Mouse (Mus musculus): ENCODE measurements around the gene Thpo. TPM values are rescaled to one million over a fixed set of nuclear protein-coding genes. Genes with fewer than 3 reads are reported as not detected.

Thpo gene
- total and polyA plus RNA-seq, 3 experiments, result 0.18 to 0.84 TPM; not detected in 1

GRCm38 (mm10) chr16:20703071-20703470 is 31.2 kb downstream of the Thpo start:
- H3K27ac ChIP-seq, result no peak overlapping the region
- H3K27me3 ChIP-seq (ENCODE audit: control insufficient read depth, insufficient read depth, low read length), result no peaks in the 10 kb centered on the region
- H3K4me3 ChIP-seq, result no peak overlapping the region
- no peaks in the 10 kb centered on the region for H3K79me2 ChIP-seq (replicated peaks; ENCODE audit: control insufficient read depth, insufficient read depth, low read length)
- no peak for DNase-seq
- WGBS, result 95% methylated on average over 10 of the region's 10 CpGs
- H3K4me1 ChIP-seq (ENCODE audit: control insufficient read depth, insufficient read depth, low read length), result no peaks in the 10 kb centered on the region
- TF ChIP-seq CTCF (IDR thresholded peaks at IDR 0.05), result no peak
- no peak for TF ChIP-seq POLR2A (IDR thresholded peaks at IDR 0.05; ENCODE audit: insufficient read depth, low read depth, low read length)
- TF ChIP-seq EP300 (IDR thresholded peaks at IDR 0.05; ENCODE audit: insufficient read depth, low read depth, low read length), result no peak
- intact Hi-C loops (cut with DNase I), result no loop called here
- no peak overlapping the region for H3K9ac ChIP-seq (ENCODE audit: low read depth, low read length)
- no peaks in the 10 kb centered on the region for H3K36me3 ChIP-seq (ENCODE audit: control insufficient read depth, insufficient read depth, low read length)

DNA sequence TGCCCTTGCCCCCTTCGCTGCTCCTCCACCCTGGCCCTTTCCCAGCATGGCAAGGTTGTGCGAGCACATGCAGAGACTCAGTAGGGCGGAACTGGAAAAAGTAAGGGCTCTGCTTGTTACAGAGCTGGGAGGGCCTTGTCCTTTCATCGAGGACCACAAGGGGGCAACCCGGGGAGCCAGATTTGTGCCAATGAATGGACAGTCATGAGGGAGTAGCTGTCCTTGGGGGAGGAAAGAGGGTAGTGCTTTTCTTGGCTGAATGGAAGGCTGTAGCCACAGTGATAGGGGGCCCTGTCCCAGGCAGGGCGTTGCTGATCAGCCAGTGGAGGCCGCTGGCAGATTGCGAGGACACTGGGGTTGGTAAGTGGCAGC is 31.8 kb downstream of the Thpo start:
- TF ChIP-seq EP300 (IDR thresholded peaks at IDR 0.05; ENCODE audit: insufficient read depth, low read depth, low read length) (no peak), CTCF (IDR thresholded peaks at IDR 0.05) (peak; percentile 72), POLR2A (IDR thresholded peaks at IDR 0.05; ENCODE audit: insufficient read depth, low read depth, low read length) (no peak)
- Histone ChIP-seq H3K27ac (no peak overlapping the region), H3K27me3 (ENCODE audit: control insufficient read depth, insufficient read depth, low read length) (no peaks in the 10 kb centered on the region), H3K36me3 (ENCODE audit: control insufficient read depth, insufficient read depth, low read length) (no peaks in the 10 kb centered on the region), H3K4me3 (no peak overlapping the region), H3K9ac (ENCODE audit: low read depth, low read length) (no peak overlapping the region), H3K4me1 (ENCODE audit: control insufficient read depth, insufficient read depth, low read length) (no peaks in the 10 kb centered on the region), H3K79me2 (replicated peaks; ENCODE audit: control insufficient read depth, insufficient read depth, low read length) (no peaks in the 10 kb centered on the region)
- WGBS, result 29% methylated on average over 8 of the region's 8 CpGs
- intact Hi-C loops (cut with DNase I), result no loop called here
- peak in 1 of 2 experiments; percentile 53 for DNase-seq

- no peak overlapping the region for H3K9ac ChIP-seq (ENCODE audit: low read depth, low read length)
- H3K4me1 ChIP-seq (ENCODE audit: control insufficient read depth, insufficient read depth, low read length), result no peaks in the 10 kb centered on the region
- no peaks in the 10 kb centered on the region for H3K36me3 ChIP-seq (ENCODE audit: control insufficient read depth, insufficient read depth, low read length)
- no peak for TF ChIP-seq CTCF (IDR thresholded peaks at IDR 0.05)
- no peak for TF ChIP-seq EP300 (IDR thresholded peaks at IDR 0.05; ENCODE audit: insufficient read depth, low read depth, low read length)
- no peak for TF ChIP-seq POLR2A (IDR thresholded peaks at IDR 0.05; ENCODE audit: insufficient read depth, low read depth, low read length)
- intact Hi-C loops (cut with DNase I), result no loop called here
- no peaks in the 10 kb centered on the region for H3K79me2 ChIP-seq (replicated peaks; ENCODE audit: control insufficient read depth, insufficient read depth, low read length)
- no peak overlapping the region for H3K27ac ChIP-seq
- no peak for DNase-seq
- H3K4me3 ChIP-seq, result no peak overlapping the region
- H3K27me3 ChIP-seq (ENCODE audit: control insufficient read depth, insufficient read depth, low read length), result no peaks in the 10 kb centered on the region
- WGBS, result 72% methylated on average over 12 of the region's 12 CpGs
Observed at GRCm38 (mm10) chr16:20701729-20702521, 32.4 kb downstream of the Thpo start.

DNA sequence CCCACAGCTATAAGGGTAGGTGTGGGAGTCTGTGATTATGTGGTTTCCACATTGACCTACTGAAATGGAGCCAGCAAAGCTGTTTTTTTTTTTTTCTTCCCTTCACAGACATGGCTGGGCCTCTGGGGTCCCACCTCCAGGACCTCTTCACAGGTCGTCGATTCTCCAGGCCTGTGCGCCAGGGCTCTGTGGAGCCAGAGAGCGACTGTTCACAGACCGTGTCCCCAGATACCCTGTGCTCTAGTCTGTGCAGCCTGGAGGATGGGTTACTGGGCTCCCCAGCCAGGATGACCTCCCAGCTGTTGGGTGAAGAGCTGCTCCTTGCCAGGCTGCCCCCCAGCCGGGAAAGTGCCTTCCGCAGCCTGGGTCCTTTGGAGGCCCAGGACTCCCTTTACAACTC is 33.0 kb downstream of the Thpo start:
- Histone ChIP-seq H3K27ac (no peak overlapping the region), H3K9ac (ENCODE audit: low read depth, low read length) (no peak overlapping the region), H3K4me1 (ENCODE audit: control insufficient read depth, insufficient read depth, low read length) (no peaks in the 10 kb centered on the region), H3K79me2 (replicated peaks; ENCODE audit: control insufficient read depth, insufficient read depth, low read length) (no peaks in the 10 kb centered on the region), H3K27me3 (ENCODE audit: control insufficient read depth, insufficient read depth, low read length) (no peaks in the 10 kb centered on the region), H3K4me3 (no peak overlapping the region), H3K36me3 (ENCODE audit: control insufficient read depth, insufficient read depth, low read length) (no peaks in the 10 kb centered on the region)
- DNase-seq, result no peak
- TF ChIP-seq EP300 (IDR thresholded peaks at IDR 0.05; ENCODE audit: insufficient read depth, low read depth, low read length) (no peak), POLR2A (IDR thresholded peaks at IDR 0.05; ENCODE audit: insufficient read depth, low read depth, low read length) (no peak), CTCF (IDR thresholded peaks at IDR 0.05) (no peak)
- WGBS, result 78% methylated on average over 7 of the region's 7 CpGs
- intact Hi-C loops (cut with DNase I), result no loop called here

- peaks cover 6% of the 10 kb centered on the region for H3K4me1 ChIP-seq (ENCODE audit: control insufficient read depth, insufficient read depth, low read length)
- WGBS, result 54% methylated on average over 5 of the region's 5 CpGs
- intact Hi-C loops (cut with DNase I), result no loop called here
- H3K36me3 ChIP-seq (ENCODE audit: control insufficient read depth, insufficient read depth, low read length), result peaks cover 4% of the 10 kb centered on the region; the same call in 1 of the 2 replicates
- no peak for DNase-seq
- H3K79me2 ChIP-seq (replicated peaks; ENCODE audit: control insufficient read depth, insufficient read depth, low read length), result no peaks in the 10 kb centered on the region
- H3K27me3 ChIP-seq (ENCODE audit: control insufficient read depth, insufficient read depth, low read length), result no peaks in the 10 kb centered on the region
- no peak overlapping the region for H3K27ac ChIP-seq
- H3K4me3 ChIP-seq, result no peak overlapping the region
- TF ChIP-seq CTCF (IDR thresholded peaks at IDR 0.05), result no peak
- TF ChIP-seq POLR2A (IDR thresholded peaks at IDR 0.05; ENCODE audit: insufficient read depth, low read depth, low read length), result no peak
- no peak for TF ChIP-seq EP300 (IDR thresholded peaks at IDR 0.05; ENCODE audit: insufficient read depth, low read depth, low read length)
- H3K9ac ChIP-seq (ENCODE audit: low read depth, low read length), result no peak overlapping the region
Observed at GRCm38 (mm10) chr16:20700036-20700435, 34.3 kb downstream of the Thpo start.

DNA sequence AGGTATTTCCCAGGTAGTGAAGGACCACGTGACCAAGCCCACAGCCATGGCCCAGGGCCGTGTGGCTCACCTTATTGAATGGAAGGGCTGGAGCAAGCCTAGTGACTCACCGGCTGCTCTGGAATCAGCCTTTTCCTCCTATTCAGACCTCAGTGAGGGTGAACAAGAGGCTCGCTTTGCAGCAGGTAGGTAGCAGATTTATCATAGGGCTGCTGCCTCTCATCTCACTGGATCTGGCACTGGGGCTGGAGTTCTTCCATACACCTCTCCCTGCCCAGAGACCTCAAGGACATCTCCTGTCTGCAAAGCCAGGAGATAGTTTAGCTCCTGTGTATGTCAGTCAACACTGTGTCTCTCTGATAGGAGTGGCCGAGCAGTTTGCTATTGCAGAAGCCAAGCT is 35.0 kb downstream of the Thpo start:
- Histone ChIP-seq H3K9ac (ENCODE audit: low read depth, low read length) (no peak overlapping the region), H3K79me2 (replicated peaks; ENCODE audit: control insufficient read depth, insufficient read depth, low read length) (no peaks in the 10 kb centered on the region), H3K27ac (no peak overlapping the region), H3K36me3 (ENCODE audit: control insufficient read depth, insufficient read depth, low read length) (peaks cover 4% of the 10 kb centered on the region; the same call in 1 of the 2 replicates), H3K4me1 (ENCODE audit: control insufficient read depth, insufficient read depth, low read length) (peaks cover 12% of the 10 kb centered on the region), H3K27me3 (ENCODE audit: control insufficient read depth, insufficient read depth, low read length) (no peaks in the 10 kb centered on the region), H3K4me3 (no peak overlapping the region)
- no peak for TF ChIP-seq POLR2A (IDR thresholded peaks at IDR 0.05; ENCODE audit: insufficient read depth, low read depth, low read length)
- no peak for TF ChIP-seq CTCF (IDR thresholded peaks at IDR 0.05)
- no peak for TF ChIP-seq EP300 (IDR thresholded peaks at IDR 0.05; ENCODE audit: insufficient read depth, low read depth, low read length)
- intact Hi-C loops (cut with DNase I), result no loop called here
- DNase-seq, result no peak
- WGBS, result 76% methylated on average over 5 of the region's 5 CpGs
